Mouse (Mus musculus) neural tube, embryonic 12.5 days (tissue): ENCODE measurements around the gene Irf3. TPM values are rescaled to one million over a fixed set of nuclear protein-coding genes. Genes with fewer than 3 reads are reported as not detected.

Experiments used
- ATAC-seq: fragments of 200-750 bp; cut with Nextera tagmentation; 2 replicates; pipeline ENCODE4 v1.8.0; 2017; ENCODE audit warnings: low read depth, mild to moderate bottlenecking, moderate TSS enrichment, moderate library complexity; ENCODE audit not compliant: low FRiP score
- H3K27ac ChIP-seq: fragments of 300-500 bp; sonication (generic); 2 replicates; pipeline ENCODE4 v1.5.1; 2016
- H3K27me3 ChIP-seq: fragments of 300-500 bp; sonication (generic); replicated peaks from 2 replicates; pipeline ENCODE4 v1.6.1; 2016; ENCODE audit warnings: mild to moderate bottlenecking
- H3K36me3 ChIP-seq: fragments of 300-500 bp; sonication (generic); 2 replicates; pipeline ENCODE4 v1.6.1; 2016; ENCODE audit warnings: mild to moderate bottlenecking
- H3K4me1 ChIP-seq: fragments of 300-500 bp; sonication (generic); 2 replicates; pipeline ENCODE4 v1.6.1; 2016
- H3K4me2 ChIP-seq: fragments of 300-500 bp; sonication (generic); replicated peaks from 2 replicates; pipeline ENCODE4 v1.6.1; 2016; ENCODE audit warnings: mild to moderate bottlenecking
- H3K4me3 ChIP-seq: fragments of 300-500 bp; sonication (generic); 2 replicates; pipeline ENCODE4 v1.5.1; 2016
- H3K9ac ChIP-seq: fragments of 300-500 bp; sonication (generic); 2 replicates; pipeline ENCODE4 v1.6.1; 2016; ENCODE audit warnings: mild to moderate bottlenecking
- H3K9me3 ChIP-seq: fragments of 300-500 bp; sonication (generic); 2 replicates; pipeline ENCODE4 v1.6.1; 2016; ENCODE audit warnings: mild to moderate bottlenecking
- WGBS: fragments of 180-500 bp; shearing (Covaris S2); methylation state at CpG from one replicate; pipeline ENCODE4 v1.1.7; 2016; 5-methylcytosine and 5-hydroxymethylcytosine counted together
- polyA plus RNA-seq: library from polyadenylated mRNA; unstranded; fragments of >200 nt; fragmentation: Nextera tagmentation; extraction: Ambion mirVana; gene quantifications from 2 replicates; pipeline ENCODE4 v1.2.1, GENCODE M21; 2016

Gene Irf3
- polyA plus RNA-seq = 71.0 and 73.4 TPM in 2 replicates

DNA sequence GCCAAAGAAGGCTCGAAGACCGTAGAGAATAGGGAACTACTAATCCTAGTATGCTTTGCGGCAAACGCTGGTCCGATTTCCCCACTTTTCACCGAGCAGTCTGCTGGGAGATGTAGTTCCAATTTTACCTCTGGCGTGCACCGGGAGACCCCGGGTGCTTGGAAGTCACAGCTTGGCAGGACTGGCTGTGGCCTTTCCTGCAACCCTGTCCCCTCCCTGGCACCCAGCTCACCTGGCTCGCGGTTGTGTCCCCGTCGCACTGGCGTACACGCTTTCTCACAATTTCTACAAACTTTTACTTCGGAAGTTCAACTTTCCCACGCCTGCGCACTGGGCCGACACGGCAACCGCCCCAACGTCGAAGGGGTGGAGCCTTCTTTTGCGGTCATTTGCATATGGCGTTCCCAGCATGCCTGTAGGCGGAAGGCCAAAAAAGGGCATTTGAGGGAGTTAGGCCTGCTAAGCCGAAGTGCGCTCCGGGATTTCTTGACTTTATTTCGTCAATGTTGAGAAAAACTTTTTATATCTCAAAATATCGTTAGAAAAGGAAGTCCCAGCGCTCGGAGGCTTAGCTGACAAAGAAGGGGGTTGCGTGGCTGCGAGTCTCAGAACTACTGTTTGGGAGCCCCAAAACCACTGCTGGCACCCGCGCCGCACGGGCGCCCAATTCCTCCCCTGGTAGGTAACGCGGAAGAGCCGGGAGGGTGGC lies at the start of gene Irf3:
TSS of gene Irf3 (plus strand) at position 418 of the 709 bp plus-strand sequence.
- peak; percentile 91 for ATAC-seq
- WGBS = under 1% methylated on average over 43 of the region's 43 CpGs
- Histone ChIP-seq H3K27ac (peak within 1 kb of the TSS; percentile 37; the same call in 1 of the 2 replicates), H3K4me3 (peak within 1 kb of the TSS; percentile 60), H3K9ac (peak within 1 kb of the TSS; percentile 71), H3K4me2 (peak within 1 kb of the TSS; percentile 77), H3K27me3 (no peaks in the 10 kb centered on the region), H3K9me3 (no peaks in the 10 kb centered on the region), H3K36me3 (peaks cover 65% of the 10 kb centered on the region), H3K4me1 (peaks cover 31% of the 10 kb centered on the region)

DNA sequence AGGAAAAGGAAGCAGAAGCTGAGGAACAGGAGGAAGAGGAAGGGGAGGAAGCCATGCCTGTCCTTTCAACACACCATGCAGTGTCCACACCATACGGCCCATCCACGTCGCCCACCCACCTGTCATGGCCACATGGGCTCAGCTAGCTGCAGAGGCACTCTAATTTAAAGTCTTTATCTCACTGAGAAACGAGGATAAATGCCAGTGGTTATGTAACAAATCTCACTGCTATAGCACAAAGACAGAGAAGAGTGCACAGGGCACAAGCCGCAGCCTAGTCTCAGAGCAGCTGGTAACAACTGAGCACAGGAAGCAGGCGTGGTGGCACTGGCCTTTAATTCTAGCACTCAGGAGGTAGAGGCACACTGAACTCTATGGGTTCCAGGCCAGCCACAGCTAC lies 47.5 kb upstream of the Irf3 start:
- WGBS = 75% methylated on average over 6 of the region's 6 CpGs
- Histone ChIP-seq H3K27me3 (peaks cover 39% of the 10 kb centered on the region), H3K27ac (no peak overlapping the region), H3K36me3 (no peaks in the 10 kb centered on the region), H3K9ac (no peak overlapping the region), H3K4me1 (peaks cover 12% of the 10 kb centered on the region), H3K4me2 (no peak overlapping the region), H3K9me3 (no peaks in the 10 kb centered on the region), H3K4me3 (no peak overlapping the region)
- ATAC-seq = no peak

GRCm38 (mm10) chr7:44951960-44952359 lies 45.5 kb upstream of the Irf3 start:
- peak; percentile 38 for ATAC-seq
- Histone ChIP-seq H3K4me3 (peak overlapping the region; percentile 44), H3K4me2 (peak overlapping the region; percentile 77), H3K9ac (peak overlapping the region; percentile 65), H3K27ac (no peak overlapping the region), H3K27me3 (peaks cover 39% of the 10 kb centered on the region), H3K9me3 (no peaks in the 10 kb centered on the region), H3K4me1 (peaks cover 12% of the 10 kb centered on the region), H3K36me3 (no peaks in the 10 kb centered on the region)
- under 1% methylated on average over 10 of the region's 10 CpGs for WGBS

DNA sequence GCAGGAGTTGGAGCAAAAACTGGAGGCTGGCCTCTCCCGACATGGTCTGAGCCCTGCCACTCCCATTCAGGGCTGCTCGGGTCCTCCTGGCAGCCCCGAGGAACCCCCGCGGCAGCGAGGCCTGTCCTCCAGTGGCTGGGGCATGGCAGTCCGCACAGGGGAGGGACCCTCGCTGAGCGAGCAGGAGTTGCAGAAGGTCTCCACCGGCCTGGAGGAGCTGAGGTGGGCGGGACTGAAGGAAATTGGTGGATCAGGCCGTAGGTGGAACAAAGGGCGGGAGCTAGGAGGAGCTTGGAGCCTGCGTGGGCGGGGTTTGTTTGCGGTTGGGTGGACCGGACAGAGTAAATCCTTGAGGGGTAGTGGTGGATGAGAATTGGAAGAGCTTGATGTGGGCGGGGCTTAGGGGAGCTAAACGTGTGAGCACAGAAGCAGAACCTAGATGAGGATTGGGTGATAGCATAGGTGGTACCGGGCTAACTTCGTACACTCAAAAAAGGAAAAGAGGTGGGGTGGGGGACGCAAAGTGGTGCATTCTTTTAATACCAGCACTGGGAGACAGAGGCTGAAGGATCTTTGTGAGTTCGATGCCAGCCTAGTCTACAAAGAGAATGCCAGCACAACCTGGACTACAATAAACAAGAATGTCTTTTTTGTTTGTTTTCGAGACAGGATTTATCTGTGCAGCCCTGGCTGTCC lies 44.7 kb upstream of the Irf3 start:
- ATAC-seq = peak; percentile 85
- Histone ChIP-seq H3K4me1 (peaks cover 12% of the 10 kb centered on the region), H3K27me3 (peaks cover 39% of the 10 kb centered on the region), H3K9me3 (no peaks in the 10 kb centered on the region), H3K4me3 (peak overlapping the region; percentile 44), H3K9ac (peak overlapping the region; percentile 65), H3K36me3 (no peaks in the 10 kb centered on the region), H3K4me2 (peak overlapping the region; percentile 77), H3K27ac (no peak overlapping the region)
- 7% methylated on average over 24 of the region's 24 CpGs for WGBS

DNA sequence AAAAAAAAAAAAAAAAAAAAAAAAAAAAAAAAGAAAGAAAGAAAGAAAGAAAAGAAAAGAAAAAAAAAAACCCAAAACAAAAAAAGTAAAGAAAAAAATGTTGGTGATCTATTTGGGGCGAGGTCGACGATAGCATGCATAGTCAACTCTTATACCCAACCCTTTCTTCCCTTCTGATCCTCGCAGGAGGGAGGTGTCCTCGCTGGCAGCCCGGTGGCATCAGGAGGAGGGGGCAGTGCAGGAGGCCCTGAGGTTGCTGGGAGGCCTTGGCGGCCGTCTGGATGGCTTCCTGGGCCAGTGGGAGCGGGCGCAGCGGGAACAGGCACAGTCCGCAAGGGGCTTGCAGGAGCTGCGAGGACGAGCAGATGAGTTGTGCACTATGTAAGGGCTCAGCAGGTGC lies 43.9 kb upstream of the Irf3 start:
- Histone ChIP-seq H3K4me3 (no peak overlapping the region), H3K27me3 (peaks cover 34% of the 10 kb centered on the region), H3K9ac (no peak overlapping the region), H3K4me1 (peaks cover 12% of the 10 kb centered on the region), H3K36me3 (no peaks in the 10 kb centered on the region), H3K9me3 (no peaks in the 10 kb centered on the region), H3K27ac (no peak overlapping the region), H3K4me2 (no peak overlapping the region)
- no peak for ATAC-seq
- 54% methylated on average over 14 of the region's 14 CpGs for WGBS

DNA sequence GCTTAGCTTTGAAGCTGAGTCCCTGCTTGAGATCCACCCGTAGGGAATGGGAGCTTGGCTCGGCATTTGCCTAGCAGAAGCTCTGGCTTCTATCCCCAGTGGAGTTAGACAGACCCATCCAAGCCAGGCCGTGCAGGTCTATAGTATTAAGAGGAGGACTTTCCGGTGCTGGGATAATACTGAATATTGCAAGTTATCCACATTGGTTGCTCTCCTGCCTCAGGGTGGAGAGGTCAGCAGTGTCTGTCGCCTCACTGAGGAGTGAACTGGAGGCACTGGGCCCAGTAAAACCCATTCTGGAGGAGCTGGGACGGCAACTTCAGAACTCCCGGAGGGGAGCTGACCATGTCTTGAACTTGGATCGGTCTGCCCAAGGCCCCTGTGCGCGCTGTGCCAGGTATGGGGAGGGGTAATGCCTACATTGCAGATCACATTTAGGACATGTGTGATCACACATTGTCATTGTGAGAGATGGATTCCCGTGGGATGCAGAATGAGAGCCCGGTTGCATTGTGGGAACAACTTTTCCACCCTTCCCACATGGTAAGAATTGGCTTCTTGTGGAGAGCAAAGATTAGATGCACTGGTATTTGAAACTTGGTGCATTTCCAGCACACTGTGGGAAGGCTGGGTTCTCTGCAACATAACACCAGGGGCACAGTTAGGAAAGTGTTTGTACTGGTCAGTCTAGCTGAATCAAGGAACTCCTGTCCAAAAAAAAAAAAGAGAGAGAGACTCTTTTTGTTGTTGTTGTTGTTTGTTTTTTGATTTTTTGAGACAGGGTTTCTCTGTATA lies 43.2 kb upstream of the Irf3 start:
- Histone ChIP-seq H3K36me3 (peaks cover 7% of the 10 kb centered on the region; the same call in 1 of the 2 replicates), H3K27ac (no peak overlapping the region), H3K4me2 (no peak overlapping the region), H3K27me3 (peaks cover 30% of the 10 kb centered on the region), H3K4me3 (no peak overlapping the region), H3K9me3 (no peaks in the 10 kb centered on the region), H3K4me1 (peaks cover 12% of the 10 kb centered on the region), H3K9ac (no peak overlapping the region)
- WGBS = 85% methylated on average over 12 of the region's 12 CpGs
- ATAC-seq = no peak

- peaks cover 17% of the 10 kb centered on the region for H3K27me3 ChIP-seq
- H3K27ac ChIP-seq = no peak overlapping the region
- no peak for ATAC-seq
- H3K9me3 ChIP-seq = no peaks in the 10 kb centered on the region
- no peak overlapping the region for H3K4me3 ChIP-seq
- no peak overlapping the region for H3K9ac ChIP-seq
- 59% methylated on average over 5 of the region's 5 CpGs for WGBS
- H3K4me1 ChIP-seq = peaks cover 12% of the 10 kb centered on the region
- H3K4me2 ChIP-seq = no peak overlapping the region
- peaks cover 16% of the 10 kb centered on the region for H3K36me3 ChIP-seq
Measured at GRCm38 (mm10) chr7:44955628-44956027, 41.8 kb upstream of the Irf3 start.

- no peak overlapping the region for H3K9ac ChIP-seq
- H3K27ac ChIP-seq = no peak overlapping the region
- no peak for ATAC-seq
Measured at GRCm38 (mm10) chr7:44956266-44956665, 41.2 kb upstream of the Irf3 start.

DNA sequence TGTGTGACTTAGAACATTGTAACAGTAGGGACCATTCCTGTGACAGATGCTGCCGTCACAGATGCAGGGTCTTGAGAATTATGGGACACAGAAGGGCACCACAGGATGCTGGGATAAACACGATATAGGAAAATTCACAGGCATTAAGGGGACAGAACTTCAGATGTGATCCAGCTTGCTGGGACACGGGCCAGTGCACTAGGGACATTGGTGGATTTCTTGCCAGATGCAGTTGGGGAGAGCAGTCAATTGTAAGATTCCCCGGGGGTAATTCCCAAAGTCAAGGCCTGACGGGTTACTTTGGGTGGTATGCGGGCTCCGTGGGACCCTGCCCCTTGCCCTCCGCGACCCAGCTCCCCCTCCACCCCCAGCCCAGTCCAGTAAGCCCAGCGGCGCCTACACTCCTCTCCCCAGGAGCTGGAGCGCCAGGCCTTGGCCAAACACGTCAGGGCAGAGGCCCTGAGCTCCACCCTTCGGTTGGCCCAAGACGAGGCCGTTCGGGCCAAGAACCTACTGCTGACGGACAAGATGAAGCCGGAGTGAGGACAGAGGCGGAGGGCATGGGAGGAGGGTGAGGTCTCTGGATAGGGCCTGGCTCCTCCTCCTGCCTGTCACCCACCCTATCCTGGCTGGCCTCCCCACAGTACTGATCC lies 40.1 kb upstream of the Irf3 start:
- H3K36me3 ChIP-seq = peaks cover 33% of the 10 kb centered on the region
- 72% methylated on average over 20 of the region's 20 CpGs for WGBS
- H3K27me3 ChIP-seq = peaks cover under 1% of the 10 kb centered on the region; the same call in 1 of the 2 replicates
- H3K4me2 ChIP-seq = no peak overlapping the region
- H3K27ac ChIP-seq = no peak overlapping the region
- H3K9me3 ChIP-seq = no peaks in the 10 kb centered on the region
- peaks cover 4% of the 10 kb centered on the region for H3K4me1 ChIP-seq
- H3K4me3 ChIP-seq = no peak overlapping the region
- no peak overlapping the region for H3K9ac ChIP-seq
- no peak for ATAC-seq

More at GRCm38 (mm10) chr7:44956266-44956665, 41.2 kb upstream of the Irf3 start:
- Histone ChIP-seq H3K9me3 (no peaks in the 10 kb centered on the region), H3K4me3 (no peak overlapping the region), H3K27me3 (peaks cover 11% of the 10 kb centered on the region), H3K36me3 (peaks cover 22% of the 10 kb centered on the region), H3K4me2 (no peak overlapping the region), H3K4me1 (peaks cover 12% of the 10 kb centered on the region)
- 55% methylated on average over 6 of the region's 6 CpGs for WGBS

- no peak overlapping the region for H3K4me3 ChIP-seq
- 58% methylated on average over 7 of the region's 7 CpGs for WGBS
- no peak for ATAC-seq
- H3K36me3 ChIP-seq = peaks cover 41% of the 10 kb centered on the region
- H3K9me3 ChIP-seq = no peaks in the 10 kb centered on the region
- no peaks in the 10 kb centered on the region for H3K4me1 ChIP-seq
- no peak overlapping the region for H3K4me2 ChIP-seq
- H3K27ac ChIP-seq = no peak overlapping the region
- no peak overlapping the region for H3K9ac ChIP-seq
- no peaks in the 10 kb centered on the region for H3K27me3 ChIP-seq
Measured at GRCm38 (mm10) chr7:44958208-44958607, 39.2 kb upstream of the Irf3 start.

DNA sequence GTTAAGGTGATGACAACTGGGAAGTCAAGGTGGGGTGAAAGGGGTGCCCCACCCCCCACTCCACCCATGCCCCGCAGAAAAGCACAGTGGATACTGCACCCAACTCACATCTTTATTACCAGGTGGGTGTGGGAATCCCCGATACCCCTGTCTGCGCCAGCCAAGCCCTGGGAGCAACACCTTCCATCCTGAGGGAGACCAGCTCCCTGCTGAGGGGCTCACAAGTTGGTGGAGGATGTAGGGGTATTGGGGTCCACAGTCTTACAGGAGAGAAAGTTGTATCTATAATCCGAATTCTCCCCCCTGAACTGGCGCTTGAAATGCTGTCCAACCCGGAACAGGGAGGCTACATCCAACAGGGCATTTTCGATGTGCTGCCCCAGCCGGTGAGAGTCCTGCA lies 38.2 kb upstream of the Irf3 start:
- WGBS = 93% methylated on average over 8 of the region's 8 CpGs
- no peak overlapping the region for H3K27ac ChIP-seq
- H3K36me3 ChIP-seq = peaks cover 50% of the 10 kb centered on the region

More for the DNA sequence above, 38.2 kb upstream of the Irf3 start:
- H3K4me3 ChIP-seq = no peak overlapping the region
- H3K27me3 ChIP-seq = no peaks in the 10 kb centered on the region
- no peak for ATAC-seq
- H3K4me2 ChIP-seq = no peak overlapping the region
- no peak overlapping the region for H3K9ac ChIP-seq
- no peaks in the 10 kb centered on the region for H3K9me3 ChIP-seq
- no peaks in the 10 kb centered on the region for H3K4me1 ChIP-seq
